Mouse (Mus musculus): Measurements from ENCODE around the gene Zmiz1.

GRCm38 (mm10) chr14:25620766-25621165 is 161.8 kb downstream of the Zmiz1 start:
- no peak for TF ChIP-seq EP300 (IDR thresholded peaks at IDR 0.05; ENCODE audit: low read length)
- no peak for TF ChIP-seq CTCF (conservative IDR thresholded peaks at IDR 0.05 in 1 of 2, IDR thresholded peaks at IDR 0.05 in 1 of 2; ENCODE audit: low read depth in 2 of 2, low read length in 2 of 2)

Data from CH12.LX (cell line).